Mouse (Mus musculus): ENCODE results near the gene Zfp853.

Zfp853 gene

DNA sequence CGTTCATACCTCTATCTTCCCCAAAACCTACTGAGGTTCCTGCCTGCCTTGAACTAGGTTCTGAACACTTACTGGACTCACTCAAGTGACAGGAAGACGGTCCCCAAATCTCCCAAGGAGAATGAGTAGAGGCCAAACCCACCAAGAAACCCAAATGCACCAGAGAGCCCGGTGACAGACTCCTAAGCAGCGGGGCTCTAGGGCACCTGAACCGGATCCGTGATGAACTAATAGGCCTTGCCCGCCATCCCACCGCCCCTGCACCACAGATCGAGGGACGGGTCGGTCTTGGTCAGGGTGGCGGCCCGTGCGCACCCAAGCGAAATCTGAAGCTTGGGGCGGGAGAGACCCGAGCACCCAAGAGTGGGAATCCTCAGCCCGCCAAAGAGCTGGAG is 40.6 kb downstream of the Zfp853 start:
- no peak for DNase-seq (ENCODE audit: low spot score)

- DNase-seq (ENCODE audit: low spot score): no peak
Observed at GRCm38 (mm10) chr5:143252039-143252438, 41.4 kb downstream of the Zfp853 start.

DNA sequence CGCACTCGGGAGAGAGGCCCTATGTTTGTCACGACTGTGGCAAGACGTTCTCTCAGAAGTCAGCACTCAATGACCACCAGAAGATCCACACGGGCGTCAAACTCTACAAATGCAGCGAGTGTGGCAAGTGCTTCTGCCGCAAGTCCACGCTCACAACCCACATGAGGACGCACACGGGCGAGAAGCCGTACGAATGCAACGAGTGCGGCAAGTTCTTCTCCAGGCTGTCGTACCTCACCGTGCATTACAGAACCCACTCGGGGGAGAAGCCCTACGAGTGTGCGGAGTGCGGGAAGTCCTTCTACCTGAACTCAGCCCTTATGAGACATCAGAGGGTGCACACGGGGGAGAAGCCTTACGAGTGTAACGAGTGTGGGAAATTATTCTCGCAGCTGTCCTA is 48.5 kb downstream of the Zfp853 start:
- DNase-seq (ENCODE audit: low spot score): no peak

All from ovary, postnatal 14 days (tissue).